Mouse (Mus musculus) ZHBTc4 (cell line): ENCODE measurements around the gene Tex12.

Source experiments
- DNase-seq: peaks from one replicate; pipeline ENCODE4 v3.0.0-alpha.2; 2011; ENCODE audit warnings: low read depth, low spot score

The Tex12 gene

DNA sequence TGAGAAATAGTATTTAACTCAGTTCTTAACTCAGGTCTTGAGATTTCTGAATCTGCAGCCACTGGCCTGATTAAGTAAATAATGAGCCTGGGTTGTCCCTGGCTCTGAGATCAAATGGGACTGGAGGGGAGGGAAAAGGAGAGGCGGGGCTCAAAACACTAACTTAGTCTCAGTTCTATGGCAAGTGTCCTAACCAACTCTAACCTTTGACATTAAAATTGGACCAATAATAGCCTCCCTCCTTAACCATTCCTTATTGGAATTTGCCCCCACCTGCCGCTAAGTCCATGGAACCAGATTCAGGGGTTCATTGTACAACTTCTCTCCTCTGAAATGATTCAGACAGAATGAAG lies 6.1 kb downstream of the Tex12 start, which contains the start of gene Bco2:
TSS of gene Bco2 (minus strand) at position 88 of the 353 bp plus-strand sequence.
- DNase-seq: peak; percentile 54

DNA sequence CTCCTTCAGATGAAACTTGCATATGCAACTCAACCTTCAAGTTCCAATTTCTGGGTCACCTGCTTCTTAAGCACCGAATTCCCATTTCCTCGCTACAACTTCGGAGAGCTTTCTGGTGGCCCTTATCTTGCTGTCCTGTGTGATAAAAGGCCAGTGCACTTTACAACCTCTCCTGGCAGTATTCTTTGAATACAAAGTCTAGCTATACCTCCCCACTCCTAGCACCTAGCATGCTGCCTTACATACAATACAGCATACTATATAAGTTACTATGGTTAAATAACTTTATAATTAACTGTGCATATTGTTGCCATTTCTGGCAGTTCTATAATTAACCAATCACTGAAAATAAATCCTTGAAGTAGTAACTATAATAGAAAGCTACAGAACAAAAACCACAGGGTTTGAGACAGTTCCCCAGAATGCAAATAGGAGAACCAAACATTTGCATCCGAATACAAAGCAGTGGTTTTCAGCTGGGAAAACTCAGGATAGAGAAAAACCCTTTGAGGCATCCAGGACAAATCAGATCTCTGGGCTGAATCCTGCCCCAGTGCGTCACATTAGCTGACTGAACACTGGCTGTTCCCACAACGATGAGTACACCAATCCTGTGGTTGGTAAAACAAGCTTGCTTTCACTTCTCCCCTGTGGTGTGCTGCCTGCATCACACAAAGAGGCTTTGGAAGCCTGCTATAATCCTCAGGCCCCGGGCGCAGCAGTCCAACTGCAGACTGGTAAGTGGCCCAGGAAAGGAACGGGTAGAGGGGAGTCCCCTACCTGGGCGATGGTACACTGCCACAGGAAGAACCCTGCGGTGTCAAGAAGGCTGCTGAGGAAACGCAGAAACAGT lies 6.7 kb downstream of the Tex12 start, which contains the start of gene Il18:
TSS of gene Il18 (plus strand) at position 587 of the 853 bp plus-strand sequence.
- peak; percentile 73 for DNase-seq

DNA sequence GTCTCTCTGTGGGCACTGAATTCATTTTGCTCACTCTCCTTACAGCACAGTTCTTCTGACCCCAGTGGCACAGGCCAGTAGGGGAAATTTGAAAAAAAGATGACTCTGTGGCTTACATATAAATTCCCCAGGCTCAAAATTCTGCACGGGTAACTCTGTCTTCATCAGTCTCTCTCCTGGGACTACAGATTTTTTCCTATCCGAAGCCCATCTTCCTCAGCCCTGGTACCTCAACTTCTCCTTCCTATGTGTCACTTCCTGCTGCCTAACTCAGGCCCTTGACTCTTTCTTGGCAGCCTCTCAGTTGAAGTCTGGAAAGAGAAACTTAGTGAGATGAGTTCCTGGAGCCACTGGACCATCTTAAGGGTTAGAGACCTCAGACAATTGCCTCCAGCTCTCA lies 7.6 kb downstream of the Tex12 start:
- no peak for DNase-seq

DNA sequence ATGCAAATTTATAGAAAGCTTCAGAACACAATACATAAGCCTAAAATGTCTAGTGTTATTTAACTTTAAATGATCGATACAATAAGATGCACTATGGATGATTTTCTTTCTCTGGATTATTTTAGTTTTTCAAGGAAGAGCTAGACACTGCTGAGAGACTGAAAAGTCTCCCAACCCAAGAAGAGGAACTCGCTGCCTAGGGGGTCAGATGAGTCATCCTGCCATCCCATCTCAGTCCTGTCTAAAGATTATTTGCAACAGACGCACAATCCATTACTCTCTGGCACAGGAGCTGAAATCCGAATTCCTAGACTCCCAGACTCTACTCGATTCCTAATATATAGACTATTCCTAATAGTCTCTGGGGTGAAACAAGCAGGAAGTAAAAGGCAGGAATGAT lies 8.9 kb downstream of the Tex12 start:
- DNase-seq: no peak

DNA sequence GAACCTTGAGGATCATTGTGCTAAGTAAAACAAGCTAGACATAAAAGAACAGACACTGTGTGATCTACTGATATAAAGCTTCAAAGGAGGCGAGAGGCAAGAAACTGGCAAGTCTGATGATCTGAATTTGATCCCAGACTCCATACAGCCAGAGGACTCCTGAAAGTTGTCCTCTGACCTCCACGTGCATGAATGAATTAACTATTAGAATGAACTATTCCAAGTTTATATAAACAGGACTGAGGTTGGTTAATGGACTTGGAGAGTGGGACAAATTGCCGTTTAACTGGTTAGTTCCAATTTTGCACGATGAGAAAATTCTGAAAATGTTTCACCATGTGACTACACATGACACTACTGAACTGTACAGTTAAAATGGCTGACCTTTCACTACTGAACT lies 12.2 kb downstream of the Tex12 start:
- no peak for DNase-seq

DNA sequence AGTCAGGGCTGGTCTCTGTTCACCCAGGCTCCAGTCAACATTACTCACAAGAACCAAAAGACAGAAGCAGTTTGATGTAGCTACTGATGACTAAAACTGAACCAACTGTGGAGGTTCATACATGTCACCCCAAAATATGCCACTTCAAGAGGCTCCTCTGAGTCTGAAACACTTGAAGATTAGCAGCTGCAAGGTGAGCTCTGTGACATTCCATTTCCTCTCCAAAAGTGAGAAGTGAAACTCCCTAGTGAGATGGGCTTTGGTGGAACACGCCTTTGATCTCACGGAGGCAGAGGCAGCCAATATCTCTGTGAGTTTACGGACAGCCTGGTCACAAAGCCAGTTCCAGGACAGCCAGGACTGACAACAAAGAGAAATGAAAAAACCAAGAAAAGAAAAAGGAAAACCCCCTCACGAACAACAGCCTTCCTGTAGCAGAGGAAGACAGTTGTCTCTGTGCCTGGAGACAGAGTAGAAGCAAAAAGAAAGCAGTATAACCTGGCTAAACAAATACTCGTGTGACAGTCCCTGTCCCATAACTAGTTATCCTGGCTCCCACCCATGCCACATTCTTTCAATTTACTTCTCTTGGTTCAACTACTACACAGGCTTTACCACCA lies 13.2 kb downstream of the Tex12 start:
- no peak for DNase-seq

DNA sequence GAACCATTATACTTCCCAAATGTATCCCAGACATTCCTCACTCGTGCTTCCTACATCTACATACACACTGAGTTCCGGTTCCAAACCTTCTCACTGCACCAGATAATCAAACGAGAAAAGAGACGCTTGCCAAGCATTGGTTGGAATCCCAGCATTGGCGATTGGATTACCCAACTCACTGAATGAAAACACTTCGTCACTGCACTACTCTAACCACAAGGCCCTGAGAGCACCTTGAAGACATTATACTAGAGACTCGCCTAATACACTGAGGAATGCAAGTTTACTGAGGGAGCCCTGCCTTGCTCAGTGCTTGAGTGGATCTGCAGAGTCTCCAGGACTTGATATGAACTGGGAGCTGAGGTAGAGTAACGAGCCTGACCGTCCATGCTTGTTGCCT lies 18.7 kb downstream of the Tex12 start:
- no peak for DNase-seq

DNA sequence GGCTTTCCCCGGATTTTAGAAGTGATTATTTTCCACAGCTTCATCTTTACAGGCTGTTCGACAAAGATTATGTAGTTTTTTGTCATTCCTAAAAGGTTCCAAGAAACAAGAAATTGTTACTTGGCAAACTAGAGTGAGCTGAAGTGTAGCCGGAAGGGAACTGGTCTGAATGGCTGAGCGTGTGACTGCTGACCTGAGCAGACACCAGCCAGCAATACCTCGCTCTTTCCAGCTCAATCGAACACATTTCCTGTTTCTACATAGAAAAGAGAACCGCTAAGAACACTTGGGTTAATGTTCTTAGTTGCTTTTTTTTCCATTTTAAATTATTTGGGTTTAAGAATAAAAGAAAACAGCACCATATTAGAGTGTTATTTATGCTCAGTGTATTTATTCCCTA lies 21.0 kb downstream of the Tex12 start:
- no peak for DNase-seq

DNA sequence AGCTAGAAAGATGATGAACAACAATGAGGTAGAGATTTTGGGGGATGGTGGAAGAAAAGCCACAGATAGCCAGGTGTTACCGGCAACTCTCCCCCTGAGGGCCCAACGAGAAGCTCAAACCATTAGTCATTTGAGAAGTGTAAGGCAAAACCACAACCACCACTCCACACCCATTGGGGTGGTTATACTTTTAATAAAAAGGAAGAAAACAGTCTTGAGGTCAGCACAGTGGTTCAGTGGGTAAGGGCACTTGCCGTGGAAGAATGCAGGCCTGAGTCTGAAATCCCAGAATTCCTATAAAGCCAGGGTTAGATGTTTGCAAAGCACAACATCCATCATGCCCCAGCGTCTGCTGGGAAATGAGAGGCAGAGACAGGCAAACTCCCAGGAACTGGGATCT lies 23.8 kb downstream of the Tex12 start:
- DNase-seq: no peak

DNA sequence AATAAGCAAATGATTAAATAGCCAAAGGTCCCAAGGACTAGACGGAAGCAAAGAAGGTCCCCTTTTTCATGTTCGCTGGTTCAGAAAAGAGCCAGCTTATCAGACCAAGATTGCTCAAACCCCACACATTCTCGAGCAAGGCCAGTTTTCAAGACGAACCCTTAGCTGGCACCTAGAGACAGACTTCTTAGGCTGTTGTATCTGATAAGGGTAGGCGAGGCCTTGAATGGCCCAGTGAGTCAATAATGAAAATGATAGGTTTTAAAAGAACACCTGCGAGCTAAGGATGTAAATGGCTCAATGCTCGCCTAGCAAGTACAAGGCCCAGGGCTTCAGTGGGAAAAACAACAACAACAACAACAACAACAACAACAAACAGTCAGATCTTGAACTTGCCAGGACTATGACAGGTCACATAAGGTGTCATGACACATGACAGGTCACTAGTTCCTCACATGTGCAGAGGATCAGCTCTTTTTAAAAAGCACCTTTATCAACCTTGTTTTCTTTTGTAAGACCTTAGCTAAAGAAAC lies 24.5 kb downstream of the Tex12 start:
- no peak for DNase-seq

DNA sequence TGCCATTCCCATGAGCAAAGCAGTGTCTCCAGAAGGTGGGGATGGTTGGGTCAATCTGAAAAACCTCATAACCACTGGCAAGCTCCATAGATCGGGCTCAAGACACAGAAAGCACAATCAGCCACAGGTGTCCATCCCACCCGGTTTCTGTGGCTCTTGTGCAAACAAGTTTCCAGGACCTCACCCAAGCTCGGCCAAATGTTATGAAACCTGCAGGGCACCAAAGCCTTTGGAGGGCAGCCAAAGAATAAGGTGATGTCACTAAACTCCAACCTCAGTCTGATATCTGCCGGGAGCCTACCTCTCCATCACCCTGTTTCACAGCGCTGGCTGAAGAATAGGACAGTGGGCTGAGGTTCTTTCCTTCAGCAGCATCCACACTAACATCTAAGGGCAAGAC lies 25.2 kb downstream of the Tex12 start:
- no peak for DNase-seq

DNA sequence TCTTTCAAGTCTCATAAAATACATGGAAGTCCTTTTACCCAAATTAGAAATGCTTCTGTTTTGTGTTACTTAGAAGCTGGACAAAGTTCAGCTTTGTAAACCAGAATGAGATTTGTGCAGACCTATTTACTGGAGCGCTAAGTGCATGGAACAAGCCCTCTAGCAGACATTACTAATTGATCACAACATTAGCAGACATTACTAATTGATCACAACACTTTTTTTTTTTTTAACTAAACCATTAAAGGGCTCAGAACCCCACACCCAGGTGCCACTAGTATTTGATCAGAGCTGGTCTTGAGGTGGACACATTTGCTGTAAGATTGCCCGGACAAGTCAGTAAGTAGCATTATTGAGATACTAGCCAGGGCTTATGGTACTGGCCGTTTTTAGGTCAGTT lies 27.3 kb downstream of the Tex12 start:
- peak; percentile 30 for DNase-seq

DNA sequence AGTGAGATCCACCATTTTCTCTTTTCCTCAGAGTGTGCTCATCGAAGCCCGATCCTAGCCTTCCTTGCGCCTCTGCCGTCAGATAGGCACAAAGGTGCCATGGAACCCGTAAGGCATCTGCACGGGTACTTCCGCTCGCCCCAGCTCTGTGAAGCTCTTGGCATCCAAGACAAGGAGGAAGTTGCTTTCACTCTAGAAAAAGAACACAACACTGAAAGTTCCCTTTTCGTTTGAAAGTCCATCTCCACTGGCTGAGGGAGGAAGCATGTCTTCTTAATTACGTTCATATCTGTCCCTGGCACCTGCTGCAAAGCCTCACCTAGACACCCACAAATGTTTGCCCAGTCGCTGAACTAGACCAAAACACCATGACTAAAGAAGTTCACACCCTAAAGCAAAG lies 27.8 kb downstream of the Tex12 start:
- no peak for DNase-seq

DNA sequence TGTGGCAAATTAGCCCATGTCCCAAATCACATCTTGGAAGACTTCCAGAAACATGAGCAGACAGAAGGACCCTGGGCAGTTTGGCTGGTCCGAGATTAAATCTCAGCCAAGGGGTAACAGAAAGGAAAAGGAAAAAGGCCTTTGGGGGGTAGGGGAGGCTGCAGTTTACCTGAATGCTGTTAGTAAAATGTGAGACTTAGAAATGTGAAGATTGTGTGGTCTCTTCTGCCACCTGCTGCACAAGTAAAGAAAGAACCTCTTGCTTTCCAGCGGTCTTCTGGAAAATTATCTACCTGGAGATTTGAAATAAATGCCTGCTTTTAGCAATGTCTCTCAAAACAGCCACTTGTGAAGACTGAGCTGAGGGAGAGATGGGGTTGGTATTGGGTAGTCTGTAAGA lies 30.2 kb downstream of the Tex12 start:
- peak; percentile 49 for DNase-seq

DNA sequence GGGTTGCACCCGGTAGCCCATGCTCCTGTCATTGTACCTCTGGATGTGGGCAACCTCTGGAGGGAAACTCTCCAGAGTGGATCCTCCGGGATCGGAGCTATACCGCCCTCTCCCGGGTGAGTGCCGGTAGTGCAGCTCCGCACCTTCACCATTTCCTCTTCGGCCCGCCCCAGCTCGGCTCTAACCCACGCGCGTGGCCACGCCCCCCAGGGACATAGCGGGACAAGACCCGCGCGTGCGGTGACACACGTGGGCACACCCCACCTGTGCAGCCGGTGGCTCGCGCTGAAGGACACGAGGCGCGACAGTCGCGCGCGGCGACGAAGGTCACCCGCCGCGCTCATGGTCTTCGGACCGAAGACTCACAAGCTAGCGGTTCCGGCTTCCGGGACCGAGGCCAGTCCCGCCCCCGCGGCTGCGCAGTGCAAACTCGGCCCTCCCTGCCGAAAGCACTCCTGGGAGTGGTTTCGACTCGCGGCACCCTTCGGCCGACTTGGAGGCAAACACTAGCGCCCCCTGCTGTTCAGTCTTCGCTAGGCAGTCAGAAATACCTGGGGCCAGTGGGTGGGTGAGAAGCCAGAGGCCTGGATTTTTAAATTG lies 32.7 kb downstream of the Tex12 start, which contains the start of gene Pts:
TSS of gene Pts (minus strand) at position 432 of the 600 bp plus-strand sequence.
- peak; percentile 99 for DNase-seq

DNA sequence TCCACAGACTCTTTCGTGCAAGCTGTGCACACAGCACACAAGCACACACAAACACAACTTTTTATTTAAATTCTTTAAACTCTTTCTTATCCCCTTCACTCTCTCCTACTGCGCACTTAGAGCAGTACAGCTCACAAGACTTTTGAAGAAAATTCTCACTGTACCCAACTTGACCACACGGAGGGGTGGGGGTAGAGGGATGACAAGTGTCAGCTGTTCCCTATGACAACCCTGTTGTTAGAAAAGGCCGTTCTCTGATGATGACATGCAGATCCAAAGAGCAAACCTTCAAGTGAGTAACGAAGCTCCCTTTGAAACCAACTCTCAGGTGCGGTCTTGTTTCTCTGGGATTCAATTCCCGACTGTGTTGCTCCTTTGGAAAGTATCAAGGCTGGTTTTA lies 33.3 kb downstream of the Tex12 start:
- no peak for DNase-seq

DNA sequence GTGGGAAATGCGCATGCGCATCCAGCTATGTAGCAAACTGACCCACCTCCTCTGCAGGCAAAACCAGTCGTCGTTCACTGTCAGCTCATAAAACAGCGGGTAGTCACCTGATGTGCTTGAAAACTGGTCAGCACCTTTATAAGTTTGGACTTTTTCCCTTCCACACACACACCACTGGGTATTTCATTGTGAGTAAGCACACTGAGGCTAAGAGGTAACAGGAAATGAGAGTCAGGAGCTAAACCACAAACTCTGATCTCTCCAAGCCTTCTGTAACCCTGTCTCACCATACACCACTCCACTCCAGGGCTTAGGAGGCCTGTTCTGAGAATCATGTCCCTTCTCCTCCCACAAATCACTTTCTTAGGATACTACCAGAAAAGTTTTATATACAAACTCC lies 35.5 kb downstream of the Tex12 start:
- DNase-seq: no peak

DNA sequence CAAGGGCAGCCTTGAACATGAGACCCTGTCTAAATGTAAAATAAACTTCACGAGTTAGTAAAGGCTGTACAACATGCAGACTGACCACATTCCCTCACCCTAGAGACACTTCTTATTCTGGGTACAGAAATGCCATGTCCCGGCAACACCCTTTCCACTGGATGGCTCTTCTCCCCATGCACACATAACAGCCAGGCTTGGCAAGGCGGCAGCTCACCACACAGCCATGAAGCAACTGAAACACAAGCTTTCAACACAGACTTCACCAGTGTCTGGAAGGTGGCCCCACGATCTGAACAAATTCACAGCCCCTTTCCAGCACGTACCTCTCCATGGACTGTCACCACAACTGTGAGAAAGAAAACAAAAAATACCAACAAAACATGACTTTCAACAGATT lies 36.2 kb downstream of the Tex12 start:
- DNase-seq: no peak

DNA sequence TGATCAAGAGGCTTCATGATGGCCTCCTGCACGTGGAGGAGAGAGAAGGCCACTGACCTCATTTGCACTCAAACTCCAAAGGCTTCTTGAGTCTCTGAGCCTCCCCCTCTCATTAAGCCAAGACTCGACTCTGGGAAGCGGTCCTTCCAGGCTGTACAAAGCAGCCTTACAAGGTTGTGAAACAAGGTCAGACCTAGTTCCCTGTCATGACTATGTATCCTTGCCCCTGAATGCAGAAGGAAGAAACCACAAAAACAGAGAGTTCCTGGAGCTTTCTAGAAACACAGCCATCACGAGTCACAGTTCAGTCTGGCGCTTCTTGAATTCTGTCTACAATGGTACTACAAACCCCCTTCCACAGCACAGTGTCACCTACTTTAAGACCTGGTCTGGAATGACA lies 38.6 kb downstream of the Tex12 start:
- DNase-seq: no peak

DNA sequence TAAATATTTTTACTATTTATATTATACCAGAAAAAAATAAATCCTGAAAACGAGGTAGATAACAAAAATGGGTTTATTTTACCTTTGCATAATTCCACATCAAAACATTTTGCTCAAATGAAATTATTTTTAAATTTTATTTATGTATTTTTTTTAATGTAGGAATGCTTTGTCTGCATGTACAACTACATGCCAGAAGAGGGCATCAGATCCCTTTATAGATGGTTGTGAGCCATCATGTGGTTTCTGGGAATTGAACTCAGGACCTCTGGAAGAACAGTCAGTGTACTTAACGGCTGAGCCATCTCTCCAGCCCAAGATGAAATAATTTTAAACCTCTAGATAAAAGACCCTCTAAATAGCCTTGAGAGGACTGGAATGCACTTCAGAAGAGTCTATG lies 39.6 kb downstream of the Tex12 start:
- no peak for DNase-seq

DNA sequence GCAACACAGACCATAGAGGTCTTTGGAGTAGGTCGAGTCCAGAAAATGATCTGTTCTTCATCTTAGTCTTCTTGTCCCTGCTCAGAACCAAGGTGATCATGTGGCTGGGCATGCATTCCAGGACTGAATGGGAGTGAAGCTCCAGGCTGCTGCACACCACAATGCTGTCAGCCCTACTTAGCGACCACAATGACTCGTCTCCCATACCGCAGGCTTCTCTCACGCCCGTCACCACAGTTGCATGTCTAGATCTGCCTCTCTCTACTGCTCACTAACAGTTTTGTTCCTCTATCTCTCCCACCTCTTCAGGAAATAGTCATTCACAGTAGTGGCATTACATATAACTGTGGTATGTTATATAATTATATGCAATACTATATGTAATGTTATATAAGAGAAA lies 40.4 kb downstream of the Tex12 start:
- no peak for DNase-seq

DNA sequence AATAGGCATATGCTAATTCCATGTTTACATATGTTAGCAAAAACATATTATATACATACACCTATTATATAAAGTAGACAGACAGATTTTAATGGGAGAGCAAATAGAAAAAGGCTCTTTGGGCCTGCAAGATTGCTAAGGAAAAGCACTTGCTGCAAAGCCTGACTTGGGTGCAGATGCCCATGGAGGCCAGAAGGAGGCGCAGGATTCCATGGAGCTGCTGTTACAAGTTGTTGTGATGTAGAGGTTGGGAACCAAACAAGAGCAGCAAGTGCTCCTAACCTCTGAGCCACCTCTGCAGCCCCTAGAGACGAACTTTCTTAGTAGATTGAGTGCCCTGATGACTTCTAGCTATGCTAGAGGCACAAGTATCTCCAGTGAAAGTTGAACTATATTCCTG lies 42.3 kb downstream of the Tex12 start:
- peak; percentile 89 for DNase-seq

DNA sequence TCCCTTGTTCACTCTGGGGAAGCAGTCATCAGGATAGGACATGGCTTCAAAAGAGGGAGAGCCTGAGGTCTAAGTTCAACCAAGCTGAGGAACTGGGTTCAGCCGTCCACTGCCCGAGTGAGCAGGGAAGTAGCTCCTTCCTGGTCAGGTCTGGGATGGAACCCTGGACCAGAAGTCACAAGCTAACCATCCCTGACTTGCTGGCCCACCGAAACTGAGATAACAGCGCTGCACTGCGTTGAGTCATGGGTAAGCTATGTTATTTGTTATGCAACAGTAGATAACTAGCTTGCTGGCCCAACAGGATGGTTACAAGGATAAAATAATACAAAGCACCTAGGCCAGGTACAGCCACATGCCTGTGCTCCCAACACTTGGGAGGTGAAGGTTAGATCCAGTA lies 45.7 kb downstream of the Tex12 start:
- DNase-seq: no peak
